Mouse (Mus musculus) gastrocnemius, adult 2 months (tissue): ENCODE measurements around the gene Tmem145. TPM values are rescaled to one million over a fixed set of nuclear protein-coding genes. Genes with fewer than 3 reads are reported as not detected.

ENCODE experiments used
- DNase-seq: peaks from one replicate; pipeline ENCODE4 v3.0.0; 2022
- H3K27ac ChIP-seq: fragments of 200-600 bp; 2 replicates; pipeline ENCODE4 v1.8.1; 2022; ENCODE audit warnings: mild to moderate bottlenecking
- H3K4me3 ChIP-seq: fragments of 200-600 bp; 2 replicates; pipeline ENCODE4 v1.8.1; 2022; ENCODE audit warnings: mild to moderate bottlenecking, moderate library complexity
- CTCF ChIP-seq: fragments of 200-600 bp; IDR thresholded peaks from 2 replicates; pipeline ENCODE4 v1.8.1; 2022; ENCODE audit warnings: antibody characterized with exemption, mild to moderate bottlenecking, moderate library complexity
- intact Hi-C: fragments of 180-260 bp; cut with DNase I; formaldehyde crosslinking; loops from one replicate; pipeline ENCODE4 v1.15.1; 2025
- total RNA-seq, 2 experiments: library from RNA; stranded (reverse); gene quantifications; 2 replicates each; pipeline ENCODE4 v1.2.3; 2021

Gene Tmem145
- total RNA-seq, 2 experiments from 2014 or later: not detected

GRCm38 (mm10) chr7:25288721-25289120, 17.2 kb upstream of the Tmem145 start:
- no peak for DNase-seq
- intact Hi-C loops: no loop called here

GRCm38 (mm10) chr7:25289925-25290324, 16.0 kb upstream of the Tmem145 start:
- peak; percentile 1 for DNase-seq
- Histone ChIP-seq H3K4me3 (no peak overlapping the region), H3K27ac (no peak overlapping the region)
- TF ChIP-seq CTCF: no peak
- intact Hi-C loops: no loop called here

More at GRCm38 (mm10) chr7:25288721-25289120, 17.2 kb upstream of the Tmem145 start:
- TF ChIP-seq CTCF: no peak
- Histone ChIP-seq H3K27ac (no peak overlapping the region), H3K4me3 (no peak overlapping the region)

GRCm38 (mm10) chr7:25290463-25290862, 15.4 kb upstream of the Tmem145 start:
- intact Hi-C loops: no loop called here
- peak; percentile 12 for DNase-seq
- Histone ChIP-seq H3K4me3 (no peak overlapping the region), H3K27ac (no peak overlapping the region)
- TF ChIP-seq CTCF: no peak

GRCm38 (mm10) chr7:25290911-25291310, 15.0 kb upstream of the Tmem145 start:
- Histone ChIP-seq H3K27ac (no peak overlapping the region), H3K4me3 (no peak overlapping the region)
- peak; percentile 57 for DNase-seq
- TF ChIP-seq CTCF: no peak
- intact Hi-C loops: no loop called here

- intact Hi-C loops: no loop called here
- Histone ChIP-seq H3K27ac (no peak overlapping the region), H3K4me3 (no peak overlapping the region)
- TF ChIP-seq CTCF: no peak
- peak; percentile 12 for DNase-seq
These were observed 13.8 kb upstream of the Tmem145 start for GRCm38 (mm10) chr7:25292107-25292506.

- no peak overlapping the region for H3K27ac ChIP-seq
- DNase-seq: peak; percentile 18
- TF ChIP-seq CTCF: no peak
These were observed 12.6 kb upstream of the Tmem145 start for GRCm38 (mm10) chr7:25293191-25293739.

GRCm38 (mm10) chr7:25294495-25294894, 11.4 kb upstream of the Tmem145 start:
- TF ChIP-seq CTCF: no peak
- H3K27ac ChIP-seq: no peak overlapping the region
- intact Hi-C loops: no loop called here

More at GRCm38 (mm10) chr7:25293191-25293739, 12.6 kb upstream of the Tmem145 start:
- intact Hi-C loops: no loop called here
- H3K4me3 ChIP-seq: no peak overlapping the region

GRCm38 (mm10) chr7:25294960-25295722, 10.8 kb upstream of the Tmem145 start:
- H3K4me3 ChIP-seq: no peak overlapping the region
- no peak overlapping the region for H3K27ac ChIP-seq
- intact Hi-C loops: no loop called here
- TF ChIP-seq CTCF: no peak
- DNase-seq: peak; percentile 6

More at GRCm38 (mm10) chr7:25294495-25294894, 11.4 kb upstream of the Tmem145 start:
- H3K4me3 ChIP-seq: no peak overlapping the region
- DNase-seq: no peak

- intact Hi-C loops: no loop called here
- H3K27ac ChIP-seq: peak overlapping the region; percentile 77; the same call in 1 of the 2 replicates
- peak; percentile 39 for DNase-seq
These were observed 8.9 kb upstream of the Tmem145 start for GRCm38 (mm10) chr7:25296945-25297453.

GRCm38 (mm10) chr7:25297454-25298325, 8.2 kb upstream of the Tmem145 start, which contains the start of gene Pafah1b3:
Gene Pafah1b3 (minus strand): TSS chr7:25297986.
- peak; percentile 64 for DNase-seq
- TF ChIP-seq CTCF: peak; percentile 27; the same call in 1 of the 2 replicates
- intact Hi-C loops: no loop called here
- Histone ChIP-seq H3K4me3 (peak within 1 kb of the TSS; percentile 79), H3K27ac (peak within 1 kb of the TSS; percentile 77)

More at GRCm38 (mm10) chr7:25296945-25297453, 8.9 kb upstream of the Tmem145 start:
- no peak for TF ChIP-seq CTCF
- peak overlapping the region; percentile 79 for H3K4me3 ChIP-seq

- TF ChIP-seq CTCF: no peak
- DNase-seq: peak; percentile 29
- intact Hi-C loops: no loop called here
- H3K4me3 ChIP-seq: no peak within 1 kb of the TSS
- no peak within 1 kb of the TSS for H3K27ac ChIP-seq
These were observed 4.8 kb upstream of the Tmem145 start, which contains the start of gene Prr19 for GRCm38 (mm10) chr7:25301063-25301462. Gene Prr19 (plus strand): TSS chr7:25301411.

GRCm38 (mm10) chr7:25303003-25303684, 2.8 kb upstream of the Tmem145 start:
- peak; percentile 13 for DNase-seq
- no peak for TF ChIP-seq CTCF
- no peak overlapping the region for H3K27ac ChIP-seq
- intact Hi-C loops: no loop called here
- no peak overlapping the region for H3K4me3 ChIP-seq
